Mouse (Mus musculus) ovary, adult 2 months (tissue): ENCODE results near the gene Zfy1. TPM values are rescaled to one million over a fixed set of nuclear protein-coding genes. Genes with fewer than 3 reads are reported as not detected.

Experiments
- polyA plus RNA-seq: library from polyadenylated mRNA; depleted of rRNA; stranded (reverse); fragments of >200 nt; gene quantifications from 2 replicates; pipeline ENCODE4 v1.2.3, GENCODE M21; 2012; rRNA removed

Zfy1 gene
- polyA plus RNA-seq = not detected in 2 replicates

GRCm38 (mm10) chrY:797309-797708 lies at the start of gene Zfy1:
Gene Zfy1, minus strand, starts transcription at chrY:797409.

GRCm38 (mm10) chrY:818396-818795 lies 21.2 kb upstream of the Zfy1 start, which contains the start of gene Uba1y:
Gene Uba1y, plus strand, starts transcription at chrY:818649.

Other genes with a start within 250 kb of the Zfy1 start
- gene Uba1y, start 21.2 kb upstream of the Zfy1 start, polyA plus RNA-seq = not detected in 2 replicates
- gene Kdm5d, start 100.4 kb upstream of the Zfy1 start, polyA plus RNA-seq = not detected in 2 replicates
- gene Eif2s3y, start 213.1 kb upstream of the Zfy1 start, polyA plus RNA-seq = not detected in 2 replicates